Mouse (Mus musculus): ENCODE measurements at regions not wholly inside any gene's neighbourhood (a gene's known extent, or its start where the extent isn't known, plus 50 kb on each side); places are given as distances from the start of the nearest gene placed in this dataset.

DNA sequence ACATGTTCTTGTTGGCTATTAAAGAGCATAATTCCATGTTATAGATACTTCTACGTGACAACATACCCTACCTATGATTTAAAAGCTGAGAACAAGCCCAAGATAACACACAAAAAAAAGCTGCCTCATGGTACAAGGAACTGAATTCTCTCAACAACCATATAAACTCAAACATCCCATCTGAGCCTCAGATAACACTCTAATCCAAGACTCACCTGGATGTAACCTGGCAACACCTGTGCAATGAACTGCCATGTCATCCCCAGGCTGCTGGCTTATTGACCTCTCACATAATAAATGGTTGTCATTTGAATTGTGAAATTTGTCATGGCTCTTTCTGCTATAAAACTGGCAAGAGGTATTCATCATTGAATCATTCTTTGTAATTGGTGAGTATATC, 93.5 kb upstream of the Gm11146 start:
- H3K9ac ChIP-seq (ENCODE audit: low read length) = no peak overlapping the region
- H3K4me2 ChIP-seq (ENCODE audit: low read depth, low read length, severe bottlenecking) = no peak overlapping the region
- no peaks in the 10 kb centered on the region for H3K27me3 ChIP-seq (ENCODE audit: control insufficient read depth, insufficient read depth, low read length)
- ATAC-seq (replicated peaks; ENCODE audit: low FRiP score) (no peak), DNase-seq (ENCODE audit: low spot score) (no peak)
- no peaks in the 10 kb centered on the region for H3K9me3 ChIP-seq (ENCODE audit: control insufficient read depth, low read length)
- no peaks in the 10 kb centered on the region for H3K36me3 ChIP-seq (ENCODE audit: control insufficient read depth, insufficient read depth, low read length)
- no peaks in the 10 kb centered on the region for H3K4me1 ChIP-seq (replicated peaks; ENCODE audit: control insufficient read depth, insufficient read depth, low read length)
- H3K4me3 ChIP-seq (ENCODE audit: low read depth, low read length) = no peak overlapping the region
- H3K27ac ChIP-seq (ENCODE audit: low read depth, low read length) = no peak overlapping the region
- WGBS = 88% methylated on average over 1 of the region's 1 CpGs

DNA sequence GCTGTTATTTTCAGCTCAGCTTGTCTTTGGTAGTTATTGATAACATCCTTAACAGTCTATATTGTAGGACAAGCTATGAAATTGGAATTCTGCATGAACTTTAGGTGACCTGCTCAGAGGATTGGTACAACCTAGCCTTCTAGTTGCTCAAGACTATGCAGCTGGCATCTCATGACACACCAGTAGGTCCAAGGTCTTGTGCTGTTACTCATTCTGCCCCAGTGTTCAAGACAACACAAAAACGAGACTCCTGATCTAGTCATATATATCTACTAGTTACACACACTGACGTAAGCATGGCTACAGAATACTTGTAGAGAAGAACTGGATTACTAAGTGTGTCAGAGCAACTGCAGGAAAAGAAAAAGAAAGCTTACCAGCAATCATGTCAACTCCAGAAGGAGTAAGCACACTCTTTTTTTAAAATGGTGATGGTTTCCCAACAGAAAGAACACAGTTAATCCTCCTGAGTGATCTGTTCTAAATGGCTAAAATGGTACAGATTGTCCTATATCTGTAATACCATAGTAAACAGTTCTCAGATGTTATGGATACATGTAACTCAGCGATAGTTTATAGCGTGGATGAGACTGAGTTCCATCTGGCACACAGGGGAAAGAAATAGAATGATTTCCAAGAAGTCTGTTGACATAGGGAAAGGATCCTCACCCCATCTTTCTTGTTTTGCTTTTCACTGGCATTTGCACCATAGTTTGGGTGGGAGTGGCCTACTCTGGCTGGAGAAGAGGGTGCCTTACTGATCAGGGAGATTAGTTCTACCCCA, 85.4 kb upstream of the Gm11146 start:
- H3K36me3 ChIP-seq (ENCODE audit: control insufficient read depth, insufficient read depth, low read length) = no peaks in the 10 kb centered on the region
- no peak for DNase-seq (ENCODE audit: low spot score)
- ATAC-seq (replicated peaks; ENCODE audit: low FRiP score) = no peak
- H3K27ac ChIP-seq (ENCODE audit: low read depth, low read length) = no peak overlapping the region
- H3K4me1 ChIP-seq (replicated peaks; ENCODE audit: control insufficient read depth, insufficient read depth, low read length) = no peaks in the 10 kb centered on the region
- WGBS = 87% methylated on average over 4 of the region's 4 CpGs
- H3K4me2 ChIP-seq (ENCODE audit: low read depth, low read length, severe bottlenecking) = no peak overlapping the region
- no peaks in the 10 kb centered on the region for H3K27me3 ChIP-seq (ENCODE audit: control insufficient read depth, insufficient read depth, low read length)
- H3K9me3 ChIP-seq (ENCODE audit: control insufficient read depth, low read length) = no peaks in the 10 kb centered on the region
- H3K9ac ChIP-seq (ENCODE audit: low read length) = no peak overlapping the region
- no peak overlapping the region for H3K4me3 ChIP-seq (ENCODE audit: low read depth, low read length)

DNA sequence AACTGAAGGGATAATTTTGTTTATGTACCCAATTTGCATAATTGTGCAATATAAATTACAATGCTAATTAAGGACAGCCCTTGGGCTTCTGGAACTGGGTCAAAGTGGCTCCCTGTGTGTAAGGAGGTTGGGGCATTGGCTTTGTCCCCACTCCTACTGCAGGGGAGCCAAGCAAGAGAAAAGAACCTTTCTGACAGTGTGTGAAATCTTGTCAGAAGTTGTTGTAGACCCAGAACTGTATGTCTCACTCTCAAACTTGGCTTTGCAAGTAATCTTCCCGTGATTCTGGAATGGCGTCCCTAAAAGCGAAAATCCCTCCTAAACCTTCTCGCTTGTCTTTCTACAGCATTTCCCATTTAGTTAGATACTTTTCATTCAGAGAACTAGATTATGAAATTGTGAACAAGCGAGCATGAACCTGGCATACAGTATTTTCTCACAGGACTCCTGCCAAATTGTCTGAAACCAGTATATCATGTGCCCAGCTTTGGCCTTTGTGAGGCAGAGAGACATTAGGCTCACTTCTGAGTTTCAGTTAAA, 83.8 kb upstream of the Gm11146 start:
- Histone ChIP-seq H3K4me2 (ENCODE audit: low read depth, low read length, severe bottlenecking) (no peak overlapping the region), H3K27me3 (ENCODE audit: control insufficient read depth, insufficient read depth, low read length) (no peaks in the 10 kb centered on the region), H3K9ac (ENCODE audit: low read length) (no peak overlapping the region), H3K4me3 (ENCODE audit: low read depth, low read length) (no peak overlapping the region), H3K4me1 (replicated peaks; ENCODE audit: control insufficient read depth, insufficient read depth, low read length) (no peaks in the 10 kb centered on the region), H3K36me3 (ENCODE audit: control insufficient read depth, insufficient read depth, low read length) (no peaks in the 10 kb centered on the region), H3K27ac (ENCODE audit: low read depth, low read length) (no peak overlapping the region), H3K9me3 (ENCODE audit: control insufficient read depth, low read length) (no peaks in the 10 kb centered on the region)
- ATAC-seq (replicated peaks; ENCODE audit: low FRiP score) (0 out of 2 replicates have a peak, but pooled peaks have one; percentile 51), DNase-seq (ENCODE audit: low spot score) (no peak)
- 89% methylated on average over 5 of the region's 5 CpGs for WGBS

DNA sequence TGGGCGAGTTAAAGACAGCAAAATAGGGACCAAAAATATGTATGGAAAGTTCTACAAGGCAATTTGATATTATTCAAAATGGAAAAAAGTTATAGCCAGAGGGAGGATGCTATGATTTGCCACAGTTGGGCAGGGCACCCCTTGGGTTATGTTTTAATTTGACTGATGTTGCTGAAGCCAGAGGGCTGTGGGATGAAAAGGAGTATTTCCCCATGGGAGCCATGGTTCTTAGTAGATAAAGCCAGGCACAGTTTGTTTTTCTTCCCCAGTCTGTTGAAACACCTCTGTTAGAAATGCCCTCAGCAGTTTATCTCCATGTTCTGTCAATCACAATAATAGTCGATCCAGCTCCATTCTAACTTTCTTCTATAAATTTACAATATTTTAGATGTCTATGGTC, 82.6 kb upstream of the Gm11146 start:
- 83% methylated on average over 2 of the region's 2 CpGs for WGBS
- H3K9me3 ChIP-seq (ENCODE audit: control insufficient read depth, low read length) = no peaks in the 10 kb centered on the region
- H3K4me2 ChIP-seq (ENCODE audit: low read depth, low read length, severe bottlenecking) = no peak overlapping the region
- DNase-seq (ENCODE audit: low spot score) = no peak
- no peaks in the 10 kb centered on the region for H3K4me1 ChIP-seq (replicated peaks; ENCODE audit: control insufficient read depth, insufficient read depth, low read length)
- no peak for ATAC-seq (replicated peaks; ENCODE audit: low FRiP score)
- H3K36me3 ChIP-seq (ENCODE audit: control insufficient read depth, insufficient read depth, low read length) = no peaks in the 10 kb centered on the region
- H3K4me3 ChIP-seq (ENCODE audit: low read depth, low read length) = no peak overlapping the region
- H3K27me3 ChIP-seq (ENCODE audit: control insufficient read depth, insufficient read depth, low read length) = no peaks in the 10 kb centered on the region
- H3K9ac ChIP-seq (ENCODE audit: low read length) = no peak overlapping the region
- no peak overlapping the region for H3K27ac ChIP-seq (ENCODE audit: low read depth, low read length)

DNA sequence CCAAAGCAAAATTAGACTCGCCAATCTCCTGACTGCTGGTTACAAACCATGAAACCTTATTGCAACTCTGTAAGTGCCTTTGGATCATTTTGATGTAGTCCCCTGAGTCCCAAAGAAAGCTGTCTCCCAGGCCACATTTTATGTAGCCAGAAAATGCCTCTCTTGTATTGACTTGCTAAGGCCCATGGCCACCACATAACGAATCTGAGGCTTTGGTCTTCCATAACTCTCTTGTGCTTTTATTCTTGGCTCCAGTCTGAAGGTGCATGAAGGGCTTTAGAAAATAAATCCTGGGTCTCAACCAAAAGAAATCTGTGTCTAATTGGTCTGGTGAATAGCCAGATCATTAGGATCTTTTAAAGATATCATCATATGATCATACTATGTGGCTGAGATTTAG, 77.3 kb upstream of the Gm11146 start:
- WGBS = 67% methylated on average over 2 of the region's 2 CpGs
- H3K9ac ChIP-seq (ENCODE audit: low read length) = no peak overlapping the region
- no peaks in the 10 kb centered on the region for H3K4me1 ChIP-seq (replicated peaks; ENCODE audit: control insufficient read depth, insufficient read depth, low read length)
- no peak overlapping the region for H3K4me3 ChIP-seq (ENCODE audit: low read depth, low read length)
- no peaks in the 10 kb centered on the region for H3K27me3 ChIP-seq (ENCODE audit: control insufficient read depth, insufficient read depth, low read length)
- no peaks in the 10 kb centered on the region for H3K36me3 ChIP-seq (ENCODE audit: control insufficient read depth, insufficient read depth, low read length)
- no peak overlapping the region for H3K27ac ChIP-seq (ENCODE audit: low read depth, low read length)
- ATAC-seq (replicated peaks; ENCODE audit: low FRiP score) (no peak), DNase-seq (ENCODE audit: low spot score) (no peak)
- no peak overlapping the region for H3K4me2 ChIP-seq (ENCODE audit: low read depth, low read length, severe bottlenecking)
- H3K9me3 ChIP-seq (ENCODE audit: control insufficient read depth, low read length) = no peaks in the 10 kb centered on the region

DNA sequence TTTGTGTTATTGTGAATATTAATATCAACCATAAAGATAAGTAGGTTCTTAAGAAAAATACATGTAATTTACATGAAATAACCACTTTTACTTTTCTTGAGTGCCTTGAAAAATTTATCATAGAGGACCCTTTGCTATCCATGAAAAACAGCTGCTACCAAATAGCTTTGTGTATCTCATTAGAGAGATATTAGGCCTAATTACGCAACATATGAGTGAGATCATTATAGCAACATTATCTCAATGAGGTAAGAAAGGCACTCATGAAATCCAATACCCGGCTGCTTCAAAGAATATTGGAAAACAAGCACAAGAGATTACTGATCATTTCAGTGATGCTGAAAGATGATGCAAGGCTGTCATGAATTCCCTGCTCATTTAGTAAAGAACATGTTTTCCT, 74.9 kb upstream of the Gm11146 start:
- Histone ChIP-seq H3K9me3 (ENCODE audit: control insufficient read depth, low read length) (no peaks in the 10 kb centered on the region), H3K27me3 (ENCODE audit: control insufficient read depth, insufficient read depth, low read length) (no peaks in the 10 kb centered on the region), H3K9ac (ENCODE audit: low read length) (no peak overlapping the region), H3K27ac (ENCODE audit: low read depth, low read length) (no peak overlapping the region), H3K4me1 (replicated peaks; ENCODE audit: control insufficient read depth, insufficient read depth, low read length) (no peaks in the 10 kb centered on the region), H3K36me3 (ENCODE audit: control insufficient read depth, insufficient read depth, low read length) (no peaks in the 10 kb centered on the region), H3K4me2 (ENCODE audit: low read depth, low read length, severe bottlenecking) (no peak overlapping the region), H3K4me3 (ENCODE audit: low read depth, low read length) (no peak overlapping the region)
- ATAC-seq (replicated peaks; ENCODE audit: low FRiP score) = no peak
- WGBS = 76% methylated on average over 2 of the region's 2 CpGs
- no peak for DNase-seq (ENCODE audit: low spot score)

DNA sequence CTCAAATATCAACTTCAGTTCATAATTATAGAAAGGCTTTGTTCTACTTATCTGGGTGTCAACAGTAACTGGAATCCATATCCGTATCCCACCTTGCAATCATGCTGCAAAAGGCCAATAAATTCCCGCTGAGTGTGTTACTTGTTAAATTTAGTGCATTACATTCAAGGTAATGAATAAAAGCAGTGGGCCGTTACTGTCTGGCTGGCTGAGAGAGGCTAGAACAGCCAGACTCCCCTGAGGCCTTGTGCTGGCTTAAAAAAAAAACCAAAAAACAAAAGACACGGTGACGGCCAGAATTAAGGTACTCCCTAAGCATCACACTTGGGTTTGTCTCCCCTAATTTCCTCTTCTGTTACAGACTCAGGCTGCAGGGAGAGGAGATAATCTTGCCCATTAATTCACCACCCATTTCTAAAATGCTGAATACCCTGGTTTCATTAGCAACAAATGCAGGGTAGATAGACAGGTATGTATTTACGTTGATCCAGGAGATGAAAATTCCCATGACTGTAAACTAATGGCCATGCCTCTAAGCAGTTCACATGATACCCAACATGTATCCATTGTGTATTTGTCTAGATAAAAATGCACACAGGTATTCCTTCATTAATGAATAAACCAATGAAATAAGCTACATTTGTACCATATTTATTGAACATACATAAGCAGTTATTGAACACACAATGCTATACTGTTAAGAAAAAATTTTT, 74.1 kb upstream of the Gm11146 start:
- DNase-seq (ENCODE audit: low spot score) (no peak), ATAC-seq (replicated peaks; ENCODE audit: low FRiP score) (no peak)
- no peak overlapping the region for H3K4me2 ChIP-seq (ENCODE audit: low read depth, low read length, severe bottlenecking)
- WGBS = 61% methylated on average over 6 of the region's 6 CpGs
- H3K9me3 ChIP-seq (ENCODE audit: control insufficient read depth, low read length) = no peaks in the 10 kb centered on the region
- no peak overlapping the region for H3K4me3 ChIP-seq (ENCODE audit: low read depth, low read length)
- no peak overlapping the region for H3K9ac ChIP-seq (ENCODE audit: low read length)
- no peaks in the 10 kb centered on the region for H3K36me3 ChIP-seq (ENCODE audit: control insufficient read depth, insufficient read depth, low read length)
- no peaks in the 10 kb centered on the region for H3K27me3 ChIP-seq (ENCODE audit: control insufficient read depth, insufficient read depth, low read length)
- H3K4me1 ChIP-seq (replicated peaks; ENCODE audit: control insufficient read depth, insufficient read depth, low read length) = no peaks in the 10 kb centered on the region
- H3K27ac ChIP-seq (ENCODE audit: low read depth, low read length) = no peak overlapping the region

DNA sequence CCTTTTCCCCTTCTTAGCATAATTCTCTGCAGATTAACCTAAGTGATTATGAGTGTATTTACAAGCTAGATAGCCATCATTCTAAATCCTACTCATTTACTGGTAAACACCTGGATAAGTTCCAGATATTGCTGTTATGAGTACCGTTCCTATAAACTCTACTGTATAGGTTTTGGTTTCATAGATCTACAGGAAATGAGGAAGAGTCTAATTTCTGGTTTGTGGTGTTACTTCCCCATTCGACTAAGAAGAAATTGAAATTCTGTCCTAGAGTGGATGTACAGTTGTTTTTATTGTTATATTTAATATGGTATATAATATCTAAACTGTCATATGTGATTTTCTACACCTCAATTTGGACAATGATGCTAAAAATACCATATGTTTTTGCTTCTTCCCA, 69.4 kb upstream of the Gm11146 start:
- H3K4me2 ChIP-seq (ENCODE audit: low read depth, low read length, severe bottlenecking) = no peak overlapping the region
- WGBS = 86% methylated on average over 2 of the region's 2 CpGs
- no peaks in the 10 kb centered on the region for H3K4me1 ChIP-seq (replicated peaks; ENCODE audit: control insufficient read depth, insufficient read depth, low read length)
- no peak overlapping the region for H3K4me3 ChIP-seq (ENCODE audit: low read depth, low read length)
- ATAC-seq (replicated peaks; ENCODE audit: low FRiP score) (no peak), DNase-seq (ENCODE audit: low spot score) (no peak)
- H3K9me3 ChIP-seq (ENCODE audit: control insufficient read depth, low read length) = no peaks in the 10 kb centered on the region
- H3K27me3 ChIP-seq (ENCODE audit: control insufficient read depth, insufficient read depth, low read length) = no peaks in the 10 kb centered on the region
- no peak overlapping the region for H3K9ac ChIP-seq (ENCODE audit: low read length)
- H3K36me3 ChIP-seq (ENCODE audit: control insufficient read depth, insufficient read depth, low read length) = no peaks in the 10 kb centered on the region; the same call in 1 of the 2 replicates
- no peak overlapping the region for H3K27ac ChIP-seq (ENCODE audit: low read depth, low read length)

Data from forebrain, embryonic 11.5 days (tissue).